8 mouse cellular contexts compared by ENCODE assay signal in the genomic region with DNA sequence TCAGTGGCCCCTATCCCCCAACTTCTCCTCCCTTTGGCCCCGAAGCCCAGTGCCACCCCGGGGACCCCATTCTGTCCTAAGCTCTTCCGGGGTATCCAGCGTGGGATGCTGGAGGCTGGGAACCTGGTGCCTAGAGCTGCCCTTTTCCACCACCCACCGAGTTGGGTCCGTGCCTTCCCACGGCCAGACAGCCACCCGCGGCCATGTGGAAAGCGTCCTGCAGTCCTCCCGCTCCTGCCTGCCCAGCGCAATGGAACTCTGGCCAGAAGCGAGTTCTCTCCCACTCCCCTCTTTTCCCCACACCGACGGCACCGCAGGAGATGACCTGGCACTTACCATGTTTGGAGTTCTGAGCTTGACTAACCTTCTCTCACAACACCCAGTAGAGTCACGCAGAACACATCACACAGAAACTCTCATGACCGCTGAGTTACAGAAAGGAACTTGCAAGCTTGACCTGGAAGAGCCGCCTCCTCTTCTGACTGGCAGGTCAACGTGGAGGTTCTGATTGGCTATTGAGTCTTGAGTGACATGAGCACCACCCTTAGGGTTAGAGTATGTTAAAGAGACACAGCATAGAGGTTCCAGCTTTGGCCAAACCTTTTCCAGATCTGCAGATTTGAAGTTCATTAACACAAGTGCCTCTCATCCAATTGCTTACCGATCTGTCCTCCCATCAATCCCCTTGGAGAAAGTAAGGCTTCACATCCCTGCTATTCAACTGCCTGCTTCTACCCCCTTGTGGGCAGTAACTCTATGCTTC. TPM values are rescaled to one million over a fixed set of nuclear protein-coding genes. Genes with fewer than 3 reads are reported as not detected.
A peak's percentile ranks its signal among the peaks of the same experiment; 100 is the strongest.
DNase-seq lines count a peak whose midpoint lies in the region; ATAC-seq and TF ChIP-seq lines count a peak whose summit lies in the region.
"Not testable (repeated sequence)": the region's sequence is repeated elsewhere in the genome, so short reads cannot be mapped to it uniquely, and the experiment has no call there.

Gene Gm14325 (minus strand): TSS at position 436 of the 763 bp plus-strand sequence.

- WGBS in forebrain, embryonic 14.5 days, result 4% methylated on average over 15 of the region's 21 CpGs
- WGBS in heart, postnatal 0 days, result 6% methylated on average over 14 of the region's 21 CpGs
- WGBS in liver, embryonic 12.5 days (ENCODE audit: insufficient replicate concordance), result 2% methylated on average over 18 of the region's 21 CpGs
- under 1% methylated on average over 18 of the region's 21 CpGs for WGBS in stomach, embryonic 15.5 days

- peaks cover 23% of the 10 kb centered on the region for H3K4me1 ChIP-seq in E14TG2a.4 (replicated peaks; ENCODE audit: low read depth, low read length)
- not testable (repeated sequence) for H3K4me1 ChIP-seq in forebrain, embryonic 14.5 days (ENCODE audit: control insufficient read depth, insufficient read depth, low read length); heart, postnatal 0 days (ENCODE audit: control insufficient read depth, insufficient read depth); liver, embryonic 12.5 days; stomach, embryonic 15.5 days

- H3K27ac ChIP-seq in forebrain, embryonic 14.5 days (ENCODE audit: low read depth, low read length); heart, postnatal 0 days (ENCODE audit: low read depth); liver, embryonic 12.5 days; stomach, embryonic 15.5 days: not testable (repeated sequence)

- peak within 1 kb of the TSS; percentile 75 for H3K4me3 ChIP-seq in E14TG2a.4 (replicated peaks; ENCODE audit: low read length)
- peak within 1 kb of the TSS; percentile 28 for H3K4me3 ChIP-seq in forebrain, embryonic 14.5 days (ENCODE audit: low read depth, low read length)
- H3K4me3 ChIP-seq in heart, postnatal 0 days (ENCODE audit: low read depth, low read length), result peak within 1 kb of the TSS; percentile 46
- peak within 1 kb of the TSS; percentile 55 for H3K4me3 ChIP-seq in liver, embryonic 12.5 days
- H3K4me3 ChIP-seq in stomach, embryonic 15.5 days (replicated peaks), result peak within 1 kb of the TSS; percentile 47

- not testable (repeated sequence) for H3K9ac ChIP-seq in forebrain, embryonic 14.5 days (ENCODE audit: low read length); heart, postnatal 0 days (replicated peaks; ENCODE audit: low read depth, low read length); stomach, embryonic 15.5 days
- peak within 1 kb of the TSS; percentile 53 for H3K9ac ChIP-seq in liver, embryonic 12.5 days

- H3K4me2 ChIP-seq in forebrain, embryonic 14.5 days (ENCODE audit: low read length), result peak within 1 kb of the TSS; percentile 37
- peak within 1 kb of the TSS; percentile 50 for H3K4me2 ChIP-seq in heart, postnatal 0 days (ENCODE audit: low read depth, low read length)
- H3K4me2 ChIP-seq in liver, embryonic 12.5 days, result peak within 1 kb of the TSS; percentile 59
- peak within 1 kb of the TSS; percentile 42 for H3K4me2 ChIP-seq in stomach, embryonic 15.5 days

- not testable (repeated sequence) for H3K9me3 ChIP-seq in E14TG2a.4 (ENCODE audit: low read length); forebrain, embryonic 14.5 days (replicated peaks; ENCODE audit: control insufficient read depth, low read length); heart, postnatal 0 days (replicated peaks; ENCODE audit: control insufficient read depth, low read length); liver, embryonic 12.5 days (replicated peaks); stomach, embryonic 15.5 days

- TF ChIP-seq EP300 in heart, postnatal 0 days (IDR thresholded peaks at IDR 0.05; ENCODE audit: low read depth), result not testable (repeated sequence)

- peak; percentile 66 for DNase-seq in c-Kit-positive CD71-positive TER-119-positive erythroid progenitor cells, embryonic 14.5 days (ENCODE audit: low spot score)
- DNase-seq in forebrain, embryonic 14.5 days (ENCODE audit: low spot score), result peak; percentile 81
- DNase-seq in heart, postnatal 0 days (ENCODE audit: low spot score), result peak; percentile 57
- DNase-seq in kidney, postnatal 25 days, result peak; percentile 82 to 89
- peak; percentile 70 for DNase-seq in naive thymus-derived CD4-positive, alpha-beta T cell, adult 2 months (ENCODE audit: low read depth)

- TF ChIP-seq CTCF in E14TG2a.4 (conservative IDR thresholded peaks at IDR 0.05; ENCODE audit: low read length); heart, postnatal 0 days (IDR thresholded peaks at IDR 0.05; ENCODE audit: low read depth): not testable (repeated sequence)

- not testable (repeated sequence) for H3K36me3 ChIP-seq in E14TG2a.4 (ENCODE audit: insufficient read depth, low read length); forebrain, embryonic 14.5 days (ENCODE audit: control insufficient read depth, insufficient read depth, low read length); heart, postnatal 0 days (replicated peaks; ENCODE audit: control insufficient read depth, insufficient read depth, low read length); liver, embryonic 12.5 days; stomach, embryonic 15.5 days

- not testable (repeated sequence) for H3K27me3 ChIP-seq in E14TG2a.4 (ENCODE audit: insufficient read depth, low read length); forebrain, embryonic 14.5 days (replicated peaks; ENCODE audit: control insufficient read depth, insufficient read depth, low read length); heart, postnatal 0 days (ENCODE audit: control insufficient read depth, insufficient read depth, low read length); liver, embryonic 12.5 days (replicated peaks); stomach, embryonic 15.5 days (replicated peaks)

- not testable (repeated sequence) for ATAC-seq in forebrain, embryonic 14.5 days; heart, postnatal 0 days (ENCODE audit: insufficient read depth, low read depth); liver, embryonic 12.5 days; stomach, embryonic 15.5 days (ENCODE audit: insufficient read depth, low FRiP score, low read depth)

RNA-seq across cellular contexts. Expression of gene Gm14325, which starts in this region (rescaled TPM):
- 38.8 and 43.3 TPM in 2 replicates for polyA plus RNA-seq in forebrain, embryonic 14.5 days (2014; fragmentation: Nextera tagmentation; extraction: Ambion mirVana)
- total RNA-seq in heart, postnatal 0 days (2014; rRNA removed; ENCODE audit: low replicate concordance), result 17.9 and 160 TPM in 2 replicates
- 24.0 and 25.4 TPM in 2 replicates for polyA plus RNA-seq in heart, postnatal 0 days (2015; fragmentation: Nextera tagmentation; extraction: Ambion mirVana)
- 7.5 and 11.1 TPM in 2 replicates for polyA plus RNA-seq in liver, embryonic 12.5 days (2016; fragmentation: Nextera tagmentation; extraction: Ambion mirVana)
- 33.8 and 35.8 TPM in 2 replicates for polyA plus RNA-seq in stomach, embryonic 15.5 days (2015; fragmentation: Nextera tagmentation; extraction: Ambion mirVana)
